Mouse (Mus musculus) cerebellum, postnatal 14 days (tissue): ENCODE measurements around the gene Hoxd1.

Source experiments
- DNase-seq, 2 experiments: peaks; one replicate each; pipeline ENCODE4 v3.0.0; 2021; ENCODE audit warnings: mixed read lengths in 2 of 2

Hoxd1 gene

GRCm38 (mm10) chr2:74733317-74733661 is 29.5 kb upstream of the Hoxd1 start:
- no peak for DNase-seq

- no peak for DNase-seq
Observed at GRCm38 (mm10) chr2:74733765-74734164, 29.0 kb upstream of the Hoxd1 start.

DNA sequence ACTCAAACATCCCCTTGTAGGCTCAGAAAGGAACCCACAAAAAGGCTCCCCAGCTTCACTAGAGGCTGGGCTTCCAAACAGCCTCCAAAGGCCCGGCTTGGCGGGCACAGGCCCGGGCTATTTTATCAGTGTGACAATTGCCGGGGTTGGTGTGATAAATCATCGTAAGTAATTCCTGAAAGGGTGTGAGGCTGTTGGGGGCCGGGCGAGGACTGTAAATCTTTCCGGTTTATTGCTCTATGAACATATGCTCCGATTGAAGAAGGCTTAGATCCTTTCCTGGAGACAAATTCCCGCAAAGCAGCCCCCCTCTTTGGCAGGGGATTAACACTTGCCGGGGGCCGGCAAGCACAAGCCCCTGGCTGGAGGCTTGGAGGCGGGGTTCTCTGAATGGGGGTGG is 28.3 kb upstream of the Hoxd1 start:
- DNase-seq, result no peak

GRCm38 (mm10) chr2:74734996-74735811 is 27.6 kb upstream of the Hoxd1 start:
- DNase-seq, result no peak

DNA sequence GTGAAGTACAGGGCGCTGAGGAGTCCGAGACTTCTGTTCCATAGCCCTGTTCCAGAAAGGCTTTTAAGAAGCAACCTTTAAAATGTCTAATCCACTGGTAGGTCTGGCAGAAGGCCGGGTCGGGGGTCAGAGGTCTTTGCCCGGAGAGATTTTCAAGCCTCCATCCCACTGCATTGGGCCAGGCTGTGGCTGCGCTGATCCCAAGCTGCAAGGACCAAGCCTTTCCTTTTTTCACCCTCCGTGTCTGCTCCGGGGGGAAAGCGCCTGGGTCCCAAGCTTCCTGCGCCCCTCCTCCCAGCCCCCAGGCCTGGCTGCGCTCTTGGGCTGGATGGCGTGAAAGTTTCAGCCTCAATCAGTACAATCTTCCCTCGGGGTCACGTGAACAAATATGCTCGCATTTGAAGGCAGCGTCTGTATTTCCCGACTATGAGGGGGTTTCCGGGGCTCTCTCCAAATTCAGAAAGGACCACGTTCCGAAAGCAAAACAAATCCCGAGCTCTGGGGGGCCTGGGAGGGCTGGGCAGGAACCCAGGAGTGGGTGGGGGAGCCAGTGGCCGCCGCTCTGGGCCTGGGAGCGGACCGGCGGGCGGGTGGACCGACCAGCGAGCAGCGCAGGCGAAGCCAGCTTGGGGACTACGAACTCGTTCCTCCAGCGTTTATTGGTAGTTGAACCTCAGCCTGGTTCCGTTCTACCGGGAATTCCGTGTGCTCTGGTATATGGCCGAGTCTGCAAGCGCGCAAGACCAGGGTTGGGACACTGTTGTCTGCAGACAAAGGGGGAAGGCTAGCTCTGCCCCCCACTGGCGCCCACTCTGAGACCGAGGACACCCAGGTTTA is 26.7 kb upstream of the Hoxd1 start:
- DNase-seq, result no peak

DNA sequence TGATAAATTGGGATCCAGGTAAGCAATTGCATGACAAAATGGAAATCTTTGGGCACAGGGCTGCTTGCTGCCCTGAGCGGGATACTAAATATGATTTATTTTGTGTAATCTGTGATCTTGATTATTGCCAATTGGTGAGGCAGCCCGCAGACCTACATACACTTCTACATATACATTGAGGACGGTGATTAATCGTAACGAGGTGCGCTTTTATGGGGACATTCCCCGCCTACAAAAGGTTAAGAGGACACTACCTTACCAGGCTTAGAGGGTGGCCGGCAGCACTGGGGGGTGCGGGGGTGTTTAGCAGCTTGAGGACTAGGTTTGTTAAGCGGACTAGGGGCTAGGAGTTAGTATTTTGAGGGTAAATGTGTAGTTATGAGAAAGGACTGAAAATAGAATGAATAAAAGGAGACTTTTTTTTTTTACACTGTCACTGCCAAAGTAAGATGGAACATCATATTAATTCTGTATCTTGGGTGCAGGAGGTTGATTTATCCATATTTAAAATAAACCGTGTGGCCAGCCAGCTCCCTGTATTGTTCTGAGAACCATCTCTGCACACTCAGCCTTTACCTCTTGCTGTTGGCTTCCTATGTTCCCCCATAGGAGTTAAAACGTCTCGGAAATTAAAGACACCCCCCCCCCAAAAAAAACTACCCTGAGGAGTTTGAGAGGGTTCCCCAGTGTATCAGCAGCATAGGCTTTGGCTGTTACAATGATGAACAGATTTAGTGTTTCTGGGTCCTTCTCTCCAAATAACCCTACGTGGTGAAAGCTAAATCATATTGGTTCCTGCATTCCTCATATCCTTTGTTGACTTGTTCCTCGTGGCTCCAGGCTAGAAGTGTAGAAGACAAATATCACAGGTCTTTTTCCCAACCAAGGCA is 25.8 kb upstream of the Hoxd1 start:
- DNase-seq, result no peak

- DNase-seq, result no peak
Observed at GRCm38 (mm10) chr2:74737578-74738070, 25.2 kb upstream of the Hoxd1 start.

GRCm38 (mm10) chr2:74738623-74739475 is 23.9 kb upstream of the Hoxd1 start:
- no peak for DNase-seq

DNA sequence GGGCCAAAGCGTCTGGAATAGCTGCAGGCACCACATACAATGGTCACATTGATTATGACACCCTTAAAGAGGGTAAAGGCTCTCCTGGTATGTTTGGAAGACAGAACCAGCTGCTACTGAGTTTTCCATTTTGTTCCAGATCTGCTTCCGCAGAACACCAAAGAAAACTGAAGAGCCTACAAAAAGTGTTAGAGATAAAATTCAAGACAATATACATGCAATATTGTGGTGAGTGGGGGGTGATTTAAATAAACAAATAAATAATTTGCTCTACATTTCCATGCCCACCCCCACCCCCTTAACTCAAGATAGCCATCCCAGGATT is 23.3 kb upstream of the Hoxd1 start:
- DNase-seq, result no peak

DNA sequence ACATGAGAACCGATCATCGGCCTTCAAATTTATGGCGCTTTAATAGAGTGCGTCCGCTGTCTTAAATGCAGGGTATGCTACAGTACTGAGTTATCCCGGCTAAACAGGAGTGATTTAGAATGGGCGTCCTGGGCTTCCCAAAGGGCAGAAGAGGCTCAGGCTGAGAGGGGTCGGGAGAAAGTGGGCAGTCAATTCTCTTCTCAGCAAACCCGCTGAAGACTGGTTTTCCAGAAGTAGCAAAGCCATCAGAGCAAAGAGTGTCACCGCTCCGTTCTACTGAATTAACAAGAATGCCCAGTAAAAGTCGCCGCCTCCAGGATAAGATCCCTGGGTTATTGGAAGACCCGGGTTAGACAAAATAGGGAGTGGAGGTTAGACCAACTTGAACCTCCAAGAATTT is 22.9 kb upstream of the Hoxd1 start:
- no peak for DNase-seq

GRCm38 (mm10) chr2:74740311-74741091 is 22.3 kb upstream of the Hoxd1 start:
- DNase-seq, result no peak

GRCm38 (mm10) chr2:74741252-74741978 is 21.4 kb upstream of the Hoxd1 start:
- no peak for DNase-seq

DNA sequence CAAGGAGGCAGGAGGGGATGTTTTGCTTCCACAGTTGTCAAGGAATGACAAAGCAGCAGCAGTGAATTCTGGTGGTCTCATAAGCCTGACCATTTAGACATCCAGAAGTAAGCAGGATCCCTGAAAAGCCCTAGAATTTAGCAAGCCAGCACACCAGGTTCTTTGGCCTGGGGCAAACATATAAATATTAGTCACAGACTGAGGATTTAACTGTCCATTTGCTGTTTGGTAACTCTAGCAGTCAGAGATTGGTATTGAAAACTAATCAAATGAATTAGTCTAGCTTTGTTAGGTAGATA is 20.9 kb upstream of the Hoxd1 start:
- no peak for DNase-seq

DNA sequence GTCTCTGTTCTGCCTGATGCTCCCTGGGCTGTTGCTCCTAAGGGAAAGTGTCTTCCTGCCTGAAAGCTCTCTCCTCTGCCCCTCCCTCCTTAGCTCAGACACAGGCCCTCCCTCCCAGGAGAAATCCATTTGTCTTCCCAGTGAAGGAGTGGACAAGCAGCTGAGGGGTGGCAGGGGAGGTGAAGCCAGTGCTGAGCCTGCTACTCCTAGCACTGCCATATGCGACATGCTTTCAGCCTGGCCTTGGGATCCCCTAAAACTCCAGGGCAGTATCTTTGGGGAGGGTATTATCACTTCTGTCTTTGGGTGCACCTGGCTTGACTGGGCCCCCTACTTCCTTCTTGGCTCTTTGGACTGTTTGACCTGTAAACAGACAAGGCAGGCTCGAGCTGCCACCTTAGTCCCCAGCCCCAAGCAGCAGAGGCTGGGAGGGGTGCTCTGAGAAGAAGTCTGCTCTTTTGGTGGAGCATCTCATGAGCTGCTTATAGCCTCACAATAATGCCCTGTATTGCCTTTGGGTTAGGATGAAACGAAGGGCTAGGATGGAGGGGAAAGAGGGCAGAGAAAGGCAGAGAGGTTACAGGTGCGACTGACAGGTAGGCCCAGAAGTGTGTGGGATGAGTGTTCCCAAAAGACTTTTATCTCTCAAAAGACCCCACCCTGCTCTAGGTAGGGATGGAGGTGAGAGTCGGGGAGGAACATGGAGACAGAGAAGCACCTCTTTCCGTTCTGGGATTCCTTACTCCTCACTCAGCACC is 17.1 kb upstream of the Hoxd1 start:
- DNase-seq, result no peak

- no peak for DNase-seq
Observed at GRCm38 (mm10) chr2:74746298-74746921, 16.4 kb upstream of the Hoxd1 start.

GRCm38 (mm10) chr2:74747006-74747405 is 15.8 kb upstream of the Hoxd1 start:
- no peak for DNase-seq

DNA sequence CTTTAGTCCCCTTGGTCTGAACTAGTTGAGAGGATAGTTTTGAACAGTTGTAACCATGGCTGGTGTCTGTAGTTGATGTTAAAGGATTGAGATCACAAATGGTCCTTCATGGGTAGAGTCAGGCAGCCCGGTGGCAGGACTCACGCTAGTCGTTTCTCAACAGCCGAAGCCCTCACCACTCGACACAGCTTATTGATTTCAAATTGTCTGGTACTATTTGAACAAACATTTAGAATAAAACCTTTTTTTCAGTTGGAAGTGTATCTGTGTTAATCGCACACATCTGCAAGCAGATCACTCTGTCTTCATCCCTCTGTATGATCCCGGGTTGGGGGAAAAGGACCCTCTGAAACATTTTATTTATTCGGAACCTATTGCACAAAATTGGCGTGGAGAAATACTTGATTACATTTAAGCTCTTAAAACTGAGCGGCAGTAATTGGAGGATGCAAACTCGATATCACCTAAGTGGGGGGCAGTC is 15.1 kb upstream of the Hoxd1 start:
- peak in 1 of 2 experiments; percentile 28 for DNase-seq

DNA sequence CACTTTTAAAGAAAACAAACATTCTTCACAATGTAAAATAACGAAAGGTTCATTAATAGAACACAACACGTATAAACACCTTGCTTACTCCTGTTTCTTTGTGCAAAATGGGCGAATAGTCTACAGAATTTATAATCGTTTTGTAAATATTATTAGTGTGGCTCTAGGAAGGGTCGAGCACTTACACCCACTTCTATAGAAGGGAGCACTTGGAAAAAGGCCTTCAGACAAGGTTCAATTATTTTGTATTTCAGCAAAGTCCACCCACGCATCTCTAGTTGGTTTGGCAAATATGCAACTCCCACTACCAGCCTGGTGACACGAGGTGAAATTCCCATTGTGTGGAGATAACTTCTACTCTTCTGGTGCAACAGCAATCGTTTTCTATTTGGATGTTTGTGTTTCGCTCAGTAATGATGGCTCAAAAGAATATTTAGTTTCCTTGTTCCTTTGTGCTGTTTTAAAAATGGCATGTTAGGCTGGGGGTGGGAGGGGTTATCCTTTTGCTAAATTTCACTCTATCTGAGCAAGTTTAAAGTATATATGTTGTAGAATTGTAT is 14.3 kb upstream of the Hoxd1 start:
- DNase-seq, result peak; percentile 2 to 40
